Mouse (Mus musculus): ENCODE results near the gene Ano9. TPM values are rescaled to one million over a fixed set of nuclear protein-coding genes. Genes with fewer than 3 reads are reported as not detected.
A peak's percentile ranks its signal among the peaks of the same experiment; 100 is the strongest.

Gene Ano9
- polyA plus RNA-seq, 1 experiment: 22.1 TPM

DNA sequence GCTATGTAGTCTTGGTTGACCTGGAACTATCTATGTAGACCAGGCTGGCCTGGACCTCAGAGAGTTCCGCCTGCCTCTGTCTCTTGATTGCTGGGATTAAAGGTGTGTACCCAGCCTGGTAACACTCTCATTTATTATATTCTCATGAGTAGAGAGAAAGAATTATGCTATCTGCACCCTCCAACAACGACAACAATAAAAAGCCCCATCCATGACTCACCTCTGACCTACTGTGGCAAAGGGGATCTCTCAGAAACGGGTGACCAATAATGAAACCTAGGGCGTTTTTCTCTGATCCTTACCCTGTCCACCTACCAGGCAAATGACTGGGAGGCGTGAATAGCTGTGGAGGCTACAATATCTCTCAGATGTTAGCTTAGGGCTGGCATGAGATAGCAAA is 20.4 kb downstream of the Ano9 start:
- Histone ChIP-seq H3K9me3 (replicated peaks; ENCODE audit: control insufficient read depth, insufficient read depth, low read length, poor library complexity, severe bottlenecking) (no peaks in the 10 kb centered on the region), H3K27ac (ENCODE audit: insufficient read depth, low read length) (peak overlapping the region; percentile 28), H3K4me3 (ENCODE audit: low read depth, low read length) (no peak overlapping the region), H3K4me1 (ENCODE audit: control insufficient read depth, insufficient read depth, low read length) (peaks cover 7% of the 10 kb centered on the region), H3K36me3 (ENCODE audit: control insufficient read depth, insufficient read depth, low read length, poor library complexity, severe bottlenecking) (no peaks in the 10 kb centered on the region), H3K27me3 (ENCODE audit: control insufficient read depth, insufficient read depth, low read length, poor library complexity, severe bottlenecking) (no peaks in the 10 kb centered on the region), H3K9ac (ENCODE audit: low read depth, poor library complexity, severe bottlenecking) (no peak overlapping the region)
- TF ChIP-seq EP300 (IDR thresholded peaks at IDR 0.05; ENCODE audit: insufficient read depth, low read depth, low read length): no peak
- no peak for TF ChIP-seq POLR2A (IDR thresholded peaks at IDR 0.05; ENCODE audit: insufficient read depth, low read length)
- no peak for TF ChIP-seq CTCF (IDR thresholded peaks at IDR 0.05; ENCODE audit: low read depth, low read length)

DNA sequence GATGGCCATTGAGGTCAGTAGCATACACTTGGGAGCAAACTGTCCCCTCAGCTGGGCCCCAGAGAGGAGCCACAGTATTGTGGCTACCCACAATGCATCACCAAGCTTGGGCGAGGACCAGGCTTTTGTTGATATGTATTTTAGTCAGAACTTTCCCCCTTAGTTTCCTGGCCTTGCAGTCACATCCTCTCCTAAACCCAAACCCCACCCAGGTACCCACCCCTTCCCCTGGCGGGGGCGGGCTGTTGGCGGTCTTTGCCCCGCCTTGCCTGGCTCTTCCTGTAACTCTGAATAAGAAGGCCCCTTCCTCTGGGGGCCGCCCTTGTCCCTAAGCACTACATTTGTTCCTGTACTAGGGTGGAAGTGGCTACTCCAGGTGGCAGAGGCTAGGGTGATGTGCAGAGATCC is 21.0 kb downstream of the Ano9 start:
- H3K27me3 ChIP-seq (ENCODE audit: control insufficient read depth, insufficient read depth, low read length, poor library complexity, severe bottlenecking): no peaks in the 10 kb centered on the region
- H3K9ac ChIP-seq (ENCODE audit: low read depth, poor library complexity, severe bottlenecking): no peak overlapping the region
- no peaks in the 10 kb centered on the region for H3K36me3 ChIP-seq (ENCODE audit: control insufficient read depth, insufficient read depth, low read length, poor library complexity, severe bottlenecking)
- H3K4me3 ChIP-seq (ENCODE audit: low read depth, low read length): peak overlapping the region; percentile 63
- peak overlapping the region; percentile 71 for H3K27ac ChIP-seq (ENCODE audit: insufficient read depth, low read length)
- TF ChIP-seq EP300 (IDR thresholded peaks at IDR 0.05; ENCODE audit: insufficient read depth, low read depth, low read length) (0 out of 2 replicates have a peak, but pooled peaks have one; percentile 24), POLR2A (IDR thresholded peaks at IDR 0.05; ENCODE audit: insufficient read depth, low read length) (no peak), CTCF (IDR thresholded peaks at IDR 0.05; ENCODE audit: low read depth, low read length) (peak; percentile 27)
- H3K9me3 ChIP-seq (replicated peaks; ENCODE audit: control insufficient read depth, insufficient read depth, low read length, poor library complexity, severe bottlenecking): no peaks in the 10 kb centered on the region
- H3K4me1 ChIP-seq (ENCODE audit: control insufficient read depth, insufficient read depth, low read length): peaks cover 7% of the 10 kb centered on the region

DNA sequence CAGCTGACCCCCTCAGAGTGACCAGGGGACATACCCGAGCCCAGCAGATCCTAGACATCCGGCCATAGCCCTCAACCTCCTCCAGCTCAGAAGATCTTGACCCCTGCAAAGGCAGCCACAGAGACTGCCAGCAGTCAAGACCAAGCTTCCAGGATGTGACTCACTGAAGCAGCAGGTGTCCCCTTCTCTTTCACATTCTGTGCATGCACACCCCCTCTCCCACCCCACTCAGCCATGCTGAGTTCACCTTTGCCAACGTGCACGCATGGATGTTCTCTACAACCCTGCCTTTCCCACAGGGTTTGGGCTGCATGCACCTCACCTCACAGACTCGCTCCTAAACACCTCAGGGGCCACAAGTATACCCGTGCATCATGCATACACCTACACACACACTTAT is 21.6 kb downstream of the Ano9 start:
- Histone ChIP-seq H3K27me3 (ENCODE audit: control insufficient read depth, insufficient read depth, low read length, poor library complexity, severe bottlenecking) (no peaks in the 10 kb centered on the region), H3K9me3 (replicated peaks; ENCODE audit: control insufficient read depth, insufficient read depth, low read length, poor library complexity, severe bottlenecking) (no peaks in the 10 kb centered on the region), H3K9ac (ENCODE audit: low read depth, poor library complexity, severe bottlenecking) (no peak overlapping the region), H3K27ac (ENCODE audit: insufficient read depth, low read length) (peak overlapping the region; percentile 71), H3K4me1 (ENCODE audit: control insufficient read depth, insufficient read depth, low read length) (peaks cover 7% of the 10 kb centered on the region), H3K36me3 (ENCODE audit: control insufficient read depth, insufficient read depth, low read length, poor library complexity, severe bottlenecking) (no peaks in the 10 kb centered on the region), H3K4me3 (ENCODE audit: low read depth, low read length) (peak overlapping the region; percentile 63)
- TF ChIP-seq EP300 (IDR thresholded peaks at IDR 0.05; ENCODE audit: insufficient read depth, low read depth, low read length): 0 out of 2 replicates have a peak, but pooled peaks have one; percentile 44
- TF ChIP-seq CTCF (IDR thresholded peaks at IDR 0.05; ENCODE audit: low read depth, low read length): no peak

- no peaks in the 10 kb centered on the region for H3K27me3 ChIP-seq (ENCODE audit: control insufficient read depth, insufficient read depth, low read length, poor library complexity, severe bottlenecking)
- no peak overlapping the region for H3K4me3 ChIP-seq (ENCODE audit: low read depth, low read length)
- H3K36me3 ChIP-seq (ENCODE audit: control insufficient read depth, insufficient read depth, low read length, poor library complexity, severe bottlenecking): no peaks in the 10 kb centered on the region
- no peak overlapping the region for H3K27ac ChIP-seq (ENCODE audit: insufficient read depth, low read length)
- peaks cover 6% of the 10 kb centered on the region for H3K4me1 ChIP-seq (ENCODE audit: control insufficient read depth, insufficient read depth, low read length)
- no peak for TF ChIP-seq EP300 (IDR thresholded peaks at IDR 0.05; ENCODE audit: insufficient read depth, low read depth, low read length)
- no peak for TF ChIP-seq CTCF (IDR thresholded peaks at IDR 0.05; ENCODE audit: low read depth, low read length)
- no peak for TF ChIP-seq POLR2A (IDR thresholded peaks at IDR 0.05; ENCODE audit: insufficient read depth, low read length)
- H3K9ac ChIP-seq (ENCODE audit: low read depth, poor library complexity, severe bottlenecking): no peak overlapping the region
- H3K9me3 ChIP-seq (replicated peaks; ENCODE audit: control insufficient read depth, insufficient read depth, low read length, poor library complexity, severe bottlenecking): no peaks in the 10 kb centered on the region
Observed at GRCm38 (mm10) chr7:141094487-141095205, 23.0 kb downstream of the Ano9 start.

DNA sequence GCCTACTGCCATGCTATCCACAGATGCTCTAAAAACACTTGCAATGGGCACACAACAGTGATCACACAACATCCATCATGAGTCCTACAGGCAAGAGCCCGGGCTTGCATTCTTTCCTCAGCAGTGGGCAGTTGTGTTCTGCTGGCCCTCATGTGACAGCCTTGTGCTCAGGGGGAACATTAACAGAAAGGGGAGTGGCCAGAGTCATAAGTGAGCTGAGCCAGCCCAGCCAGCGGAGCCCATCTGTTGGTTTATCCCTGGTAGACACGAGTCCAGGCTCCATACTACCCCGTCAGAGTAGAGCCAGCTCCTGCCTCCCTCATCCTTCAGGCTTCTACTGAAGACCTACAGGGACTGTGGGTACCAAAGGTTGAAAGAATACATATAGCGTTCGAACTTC is 23.7 kb downstream of the Ano9 start:
- H3K27ac ChIP-seq (ENCODE audit: insufficient read depth, low read length): no peak overlapping the region
- H3K27me3 ChIP-seq (ENCODE audit: control insufficient read depth, insufficient read depth, low read length, poor library complexity, severe bottlenecking): no peaks in the 10 kb centered on the region

DNA sequence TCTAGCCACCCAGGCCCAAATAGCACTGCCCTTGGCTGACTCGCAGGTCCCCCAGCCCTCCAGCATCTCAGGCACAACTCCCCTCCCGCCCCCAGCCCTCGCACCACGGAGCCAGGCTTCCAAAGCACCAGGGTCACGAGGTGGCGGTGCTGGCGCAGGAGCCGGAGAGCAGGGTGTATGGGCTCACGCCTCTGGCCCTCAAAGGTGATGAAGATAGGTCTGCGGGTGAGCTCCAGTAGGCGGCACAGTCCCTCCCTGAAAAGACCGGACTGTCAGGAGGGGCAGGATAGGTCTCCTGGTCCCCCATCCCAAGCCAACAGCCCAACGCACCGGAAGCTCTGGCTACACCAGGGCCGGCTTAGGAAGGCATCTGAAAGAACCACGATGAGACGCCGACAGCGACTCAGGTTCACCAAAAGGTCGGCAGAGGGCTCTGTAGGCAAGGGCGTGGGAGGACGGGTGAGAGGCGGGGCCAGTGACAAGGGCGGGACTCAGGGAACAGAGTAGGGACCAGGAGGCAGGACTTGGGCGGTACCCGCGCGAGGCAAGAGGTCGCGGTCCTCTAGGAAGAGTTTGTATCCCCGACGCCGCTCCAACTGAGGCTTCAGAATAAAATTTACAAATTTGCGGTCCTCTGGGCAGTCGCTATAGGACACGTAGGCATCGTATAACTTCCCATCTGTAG is 25.4 kb downstream of the Ano9 start:
- H3K9ac ChIP-seq (ENCODE audit: low read depth, poor library complexity, severe bottlenecking): peak overlapping the region; percentile 40
- no peaks in the 10 kb centered on the region for H3K27me3 ChIP-seq (ENCODE audit: control insufficient read depth, insufficient read depth, low read length, poor library complexity, severe bottlenecking)
- H3K9me3 ChIP-seq (replicated peaks; ENCODE audit: control insufficient read depth, insufficient read depth, low read length, poor library complexity, severe bottlenecking): no peaks in the 10 kb centered on the region
- TF ChIP-seq CTCF (IDR thresholded peaks at IDR 0.05; ENCODE audit: low read depth, low read length) (peak; percentile 66), EP300 (IDR thresholded peaks at IDR 0.05; ENCODE audit: insufficient read depth, low read depth, low read length) (no peak), POLR2A (IDR thresholded peaks at IDR 0.05; ENCODE audit: insufficient read depth, low read length) (peak; percentile 23)
- peaks cover 9% of the 10 kb centered on the region for H3K4me1 ChIP-seq (ENCODE audit: control insufficient read depth, insufficient read depth, low read length)
- no peaks in the 10 kb centered on the region for H3K36me3 ChIP-seq (ENCODE audit: control insufficient read depth, insufficient read depth, low read length, poor library complexity, severe bottlenecking)
- H3K27ac ChIP-seq (ENCODE audit: insufficient read depth, low read length): no peak overlapping the region
- peak overlapping the region; percentile 41 for H3K4me3 ChIP-seq (ENCODE audit: low read depth, low read length)

More for the DNA sequence above, 23.7 kb downstream of the Ano9 start:
- no peaks in the 10 kb centered on the region for H3K36me3 ChIP-seq (ENCODE audit: control insufficient read depth, insufficient read depth, low read length, poor library complexity, severe bottlenecking)
- TF ChIP-seq POLR2A (IDR thresholded peaks at IDR 0.05; ENCODE audit: insufficient read depth, low read length) (no peak), CTCF (IDR thresholded peaks at IDR 0.05; ENCODE audit: low read depth, low read length) (no peak), EP300 (IDR thresholded peaks at IDR 0.05; ENCODE audit: insufficient read depth, low read depth, low read length) (no peak)
- H3K9me3 ChIP-seq (replicated peaks; ENCODE audit: control insufficient read depth, insufficient read depth, low read length, poor library complexity, severe bottlenecking): no peaks in the 10 kb centered on the region
- H3K4me1 ChIP-seq (ENCODE audit: control insufficient read depth, insufficient read depth, low read length): peaks cover 6% of the 10 kb centered on the region
- no peak overlapping the region for H3K4me3 ChIP-seq (ENCODE audit: low read depth, low read length)
- H3K9ac ChIP-seq (ENCODE audit: low read depth, poor library complexity, severe bottlenecking): no peak overlapping the region

All from ES-Bruce4 (cell line).